Mouse (Mus musculus) ES-Bruce4 (cell line): ENCODE data around the gene Ppp2r2c. TPM values are rescaled to one million over a fixed set of nuclear protein-coding genes. Genes with fewer than 3 reads are reported as not detected.

Experiments
- H3K27ac ChIP-seq: 2 replicates; pipeline ENCODE4 v1.5.1; 2012; ENCODE audit warnings: low read length, inconsistent platforms; ENCODE audit not compliant: insufficient read depth
- H3K27me3 ChIP-seq: 2 replicates; pipeline ENCODE4 v1.6.1; 2012; ENCODE audit warnings: mild to moderate bottlenecking, low read length, inconsistent platforms; ENCODE audit not compliant: control insufficient read depth, poor library complexity, insufficient read depth, severe bottlenecking
- H3K36me3 ChIP-seq: 2 replicates; pipeline ENCODE4 v1.6.1; 2012; ENCODE audit warnings: inconsistent platforms, mild to moderate bottlenecking, low read length, moderate library complexity; ENCODE audit not compliant: control insufficient read depth, poor library complexity, insufficient read depth, severe bottlenecking
- H3K4me1 ChIP-seq: one replicate; pipeline ENCODE4 v1.8.1; 2011; ENCODE audit warnings: low read length; ENCODE audit not compliant: control insufficient read depth, insufficient read depth
- H3K4me3 ChIP-seq: 2 replicates; pipeline ENCODE4 v1.5.1; 2011; ENCODE audit warnings: low read depth, mild to moderate bottlenecking, low read length
- H3K9ac ChIP-seq: 2 replicates; pipeline ENCODE4 v1.6.1; 2012; ENCODE audit warnings: low read depth, mild to moderate bottlenecking, inconsistent platforms; ENCODE audit not compliant: poor library complexity, severe bottlenecking
- H3K9me3 ChIP-seq: replicated peaks from 2 replicates; pipeline ENCODE4 v1.6.1; 2012; ENCODE audit warnings: mild to moderate bottlenecking, low read length, inconsistent platforms; ENCODE audit not compliant: control insufficient read depth, poor library complexity, insufficient read depth, severe bottlenecking
- CTCF ChIP-seq: IDR thresholded peaks from one replicate; pipeline ENCODE4 v1.8.1; 2011; ENCODE audit warnings: low read depth, low read length
- EP300 ChIP-seq: IDR thresholded peaks from 2 replicates; pipeline ENCODE4 v1.6.1; 2011; ENCODE audit warnings: low read depth, low read length; ENCODE audit not compliant: insufficient read depth
- POLR2A ChIP-seq: IDR thresholded peaks from one replicate; pipeline ENCODE4 v1.8.1; 2011; ENCODE audit warnings: low read length; ENCODE audit not compliant: insufficient read depth
- polyA plus RNA-seq: library from polyadenylated mRNA; stranded (reverse); fragments of >200 nt; gene quantifications from 2 replicates; pipeline ENCODE4 v1.2.4, GENCODE M21; 2011; ENCODE audit warnings: low read depth; ENCODE audit not compliant: missing spikeins, insufficient read depth, insufficient read length

Gene Ppp2r2c
- polyA plus RNA-seq, 1 experiment: 14.6 TPM

- Histone ChIP-seq H3K4me3 (no peak overlapping the region), H3K27me3 (no peaks in the 10 kb centered on the region), H3K9ac (no peak overlapping the region), H3K9me3 (no peaks in the 10 kb centered on the region), H3K4me1 (no peaks in the 10 kb centered on the region), H3K36me3 (no peaks in the 10 kb centered on the region), H3K27ac (no peak overlapping the region)
- no peak for TF ChIP-seq EP300
- TF ChIP-seq CTCF: no peak
- no peak for TF ChIP-seq POLR2A
Observed at GRCm38 (mm10) chr5:36996410-36996809, 128.1 kb downstream of the Ppp2r2c start.

DNA sequence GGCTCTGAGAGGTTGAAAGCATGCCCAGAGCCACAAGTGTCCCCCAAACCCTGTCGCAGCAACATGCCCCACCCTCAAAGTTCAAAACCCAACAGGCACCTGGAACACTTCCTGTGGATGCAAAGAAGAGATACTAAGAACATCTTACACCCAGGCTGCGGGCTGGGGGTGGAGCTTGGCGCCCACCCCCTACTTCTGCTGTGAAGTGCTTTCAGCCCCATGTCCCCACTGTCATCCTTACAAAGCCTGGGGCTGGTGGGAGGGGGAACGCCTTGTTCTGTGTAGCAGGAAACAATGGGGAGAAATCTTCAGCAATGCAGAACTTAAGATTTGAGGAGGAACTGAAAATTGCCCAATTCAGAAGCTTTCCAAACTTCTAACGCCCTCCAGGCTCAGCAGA, 129.7 kb downstream of the Ppp2r2c start:
- Histone ChIP-seq H3K27ac (no peak overlapping the region), H3K36me3 (no peaks in the 10 kb centered on the region), H3K9me3 (no peaks in the 10 kb centered on the region), H3K4me3 (no peak overlapping the region), H3K27me3 (no peaks in the 10 kb centered on the region), H3K9ac (no peak overlapping the region), H3K4me1 (no peaks in the 10 kb centered on the region)
- TF ChIP-seq EP300 (no peak), POLR2A (no peak), CTCF (no peak)

DNA sequence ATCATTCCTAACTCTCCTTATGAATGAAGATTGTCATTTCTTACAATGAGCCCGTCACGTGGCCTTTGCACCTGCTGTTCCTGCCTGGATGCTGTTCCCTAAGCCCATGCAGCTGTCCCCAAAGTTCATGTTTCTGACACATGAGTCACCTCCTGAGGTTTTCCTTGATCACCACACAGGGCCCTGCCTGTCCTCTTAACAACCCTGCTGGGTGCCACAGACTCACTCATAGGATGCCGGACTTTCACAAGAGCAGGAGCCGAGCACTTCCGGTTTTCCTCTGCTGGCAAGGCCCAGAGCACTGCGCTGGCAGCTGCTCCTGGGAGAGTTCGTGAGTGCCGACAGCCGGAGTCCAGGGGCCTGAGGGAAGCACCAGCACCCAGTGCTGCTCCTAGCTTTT, 132.7 kb downstream of the Ppp2r2c start:
- H3K27me3 ChIP-seq: no peaks in the 10 kb centered on the region
- H3K9me3 ChIP-seq: no peaks in the 10 kb centered on the region
- H3K4me1 ChIP-seq: peaks cover 2% of the 10 kb centered on the region
- no peak for TF ChIP-seq CTCF
- TF ChIP-seq POLR2A: no peak
- TF ChIP-seq EP300: no peak
- H3K4me3 ChIP-seq: no peak overlapping the region
- no peak overlapping the region for H3K27ac ChIP-seq
- H3K9ac ChIP-seq: no peak overlapping the region
- H3K36me3 ChIP-seq: no peaks in the 10 kb centered on the region

- Histone ChIP-seq H3K27me3 (no peaks in the 10 kb centered on the region; the same call in 1 of the 2 replicates), H3K9ac (no peak overlapping the region), H3K9me3 (no peaks in the 10 kb centered on the region), H3K4me3 (no peak overlapping the region), H3K36me3 (no peaks in the 10 kb centered on the region), H3K4me1 (peaks cover 2% of the 10 kb centered on the region), H3K27ac (no peak overlapping the region)
- TF ChIP-seq EP300 (no peak), POLR2A (no peak), CTCF (no peak)
Observed at GRCm38 (mm10) chr5:37002001-37002400, 133.7 kb downstream of the Ppp2r2c start.

Other genes with a start within 250 kb of the Ppp2r2c start
- 44.1 and 44.8 TPM in 2 replicates for gene D5Ertd579e, start 172.5 kb upstream of the Ppp2r2c start, polyA plus RNA-seq
- 8.6 and 9.7 TPM in 2 replicates for gene Bloc1s4, start 119.9 kb upstream of the Ppp2r2c start, polyA plus RNA-seq
- gene Mrfap1, start 71.7 kb upstream of the Ppp2r2c start, polyA plus RNA-seq: 312 and 320 TPM in 2 replicates
- gene Man2b2, start 37.9 kb upstream of the Ppp2r2c start, polyA plus RNA-seq: 10.5 and 11.4 TPM in 2 replicates
- gene Wfs1, start 120.7 kb downstream of the Ppp2r2c start, polyA plus RNA-seq: 10.1 and 11.3 TPM in 2 replicates
- gene Gm1043, start 216.9 kb downstream of the Ppp2r2c start, polyA plus RNA-seq: not detected in 2 replicates